Mouse (Mus musculus) layer of hippocampus, postnatal 36 days (tissue): ENCODE results near the gene Otud1. TPM values are rescaled to one million over a fixed set of nuclear protein-coding genes. Genes with fewer than 3 reads are reported as not detected.

Source experiments
- DNase-seq, 2 experiments: peaks; one replicate each; pipeline ENCODE4 v3.0.0; 2022
- total RNA-seq, 2 experiments: library from RNA; stranded (reverse); gene quantifications; 2 replicates each; pipeline ENCODE4 v1.2.3; 2021

Otud1 gene
- total RNA-seq, 2 experiments from 2014 or later = 11.4 to 12.5 TPM

- DNase-seq = no peak
Measured at GRCm38 (mm10) chr2:19670851-19671688, 13.5 kb downstream of the Otud1 start.

GRCm38 (mm10) chr2:19682997-19683396 is 25.4 kb downstream of the Otud1 start:
- no peak for DNase-seq

DNA sequence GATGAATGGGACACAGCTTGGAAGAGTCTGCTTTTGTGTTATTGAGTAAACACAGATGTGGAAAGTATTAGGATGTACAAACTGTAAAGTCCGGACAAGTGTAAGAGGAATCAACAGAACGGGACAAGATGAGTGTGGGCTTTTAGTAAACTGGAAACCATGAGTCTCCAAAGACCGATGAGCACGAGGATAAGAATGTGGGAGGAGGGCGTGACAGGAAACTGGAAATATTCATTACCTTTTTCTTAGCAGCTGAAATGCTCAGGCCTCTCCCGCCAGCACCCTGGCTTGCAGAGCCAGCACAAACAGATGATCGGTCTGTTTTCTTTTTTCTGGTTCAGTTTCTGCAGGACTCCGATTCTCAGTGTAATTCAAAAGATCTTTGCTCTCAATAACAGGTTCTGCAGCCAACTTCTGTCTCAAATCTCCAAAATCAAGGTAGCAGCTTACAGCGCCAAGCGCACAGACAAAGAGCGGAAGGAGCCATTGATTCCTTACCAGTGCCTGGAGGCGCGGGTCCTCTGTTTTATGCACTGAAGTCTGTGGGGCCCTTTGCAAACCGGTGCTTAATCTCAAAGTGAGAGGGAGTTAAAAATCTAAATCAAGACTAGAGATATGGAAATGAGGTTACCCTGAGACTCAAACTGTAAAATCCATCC is 28.1 kb downstream of the Otud1 start:
- DNase-seq = no peak

DNA sequence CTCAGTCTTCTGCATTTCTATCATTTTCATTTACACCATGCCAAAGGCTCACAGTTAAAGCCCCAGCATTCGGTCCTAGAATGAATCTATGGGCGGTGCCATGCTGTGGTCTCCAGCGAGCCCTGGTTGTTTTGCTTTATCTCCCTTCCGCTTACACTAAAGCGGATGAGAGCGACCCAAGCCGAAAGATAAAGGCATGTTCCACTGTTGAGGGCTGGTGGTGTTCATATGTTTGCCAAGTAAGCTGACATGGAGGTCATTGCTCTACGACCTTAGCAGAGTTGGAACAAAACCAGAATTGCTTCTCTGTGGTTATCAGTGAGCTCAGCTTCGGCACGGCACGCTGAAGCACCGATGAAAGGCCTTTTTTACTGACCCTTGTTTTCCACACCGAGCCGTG is 32.5 kb downstream of the Otud1 start:
- no peak for DNase-seq

GRCm38 (mm10) chr2:19699573-19700295 is 42.2 kb downstream of the Otud1 start:
- DNase-seq = no peak

GRCm38 (mm10) chr2:19701386-19701785 is 43.8 kb downstream of the Otud1 start:
- no peak for DNase-seq

GRCm38 (mm10) chr2:19703020-19703613 is 45.6 kb downstream of the Otud1 start:
- peak; percentile 17 to 35 for DNase-seq

DNA sequence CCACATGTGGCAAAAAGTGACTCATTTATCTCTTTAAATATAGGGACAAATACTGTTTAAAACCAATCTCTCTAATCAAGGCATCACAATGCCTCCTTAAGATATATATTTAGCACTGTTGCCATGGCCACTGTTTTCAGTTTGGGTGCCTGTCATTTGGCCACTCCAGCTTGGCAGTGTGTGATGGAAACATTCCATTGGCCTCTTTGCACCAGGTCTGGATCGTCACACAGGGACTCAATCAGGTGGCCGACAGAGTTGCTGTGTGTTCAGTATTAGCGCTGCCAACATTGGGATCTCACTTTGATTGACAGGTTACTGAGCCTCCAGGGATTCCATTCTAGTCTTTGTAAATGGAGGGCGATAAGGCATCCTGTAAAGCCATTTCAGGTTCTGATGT is 46.1 kb downstream of the Otud1 start:
- DNase-seq = no peak

DNA sequence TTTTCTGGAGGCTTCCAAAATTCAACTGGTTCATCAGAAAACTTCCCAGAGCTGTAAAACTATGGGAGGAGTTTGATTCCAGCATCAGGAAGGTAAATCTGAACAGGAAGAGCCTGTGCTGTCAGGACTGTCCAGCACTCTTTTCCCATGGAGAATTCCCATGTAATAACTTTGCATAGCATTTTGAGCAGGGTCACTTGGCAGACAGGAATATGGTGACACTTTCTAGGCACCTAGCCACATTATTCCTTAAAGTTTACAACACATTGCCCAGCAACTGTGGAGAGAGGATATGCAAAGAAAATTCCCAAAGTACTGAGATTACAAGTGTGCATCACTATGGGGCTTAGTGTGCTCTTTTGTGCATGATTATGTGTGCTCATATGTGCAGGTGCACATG is 46.7 kb downstream of the Otud1 start:
- no peak for DNase-seq

DNA sequence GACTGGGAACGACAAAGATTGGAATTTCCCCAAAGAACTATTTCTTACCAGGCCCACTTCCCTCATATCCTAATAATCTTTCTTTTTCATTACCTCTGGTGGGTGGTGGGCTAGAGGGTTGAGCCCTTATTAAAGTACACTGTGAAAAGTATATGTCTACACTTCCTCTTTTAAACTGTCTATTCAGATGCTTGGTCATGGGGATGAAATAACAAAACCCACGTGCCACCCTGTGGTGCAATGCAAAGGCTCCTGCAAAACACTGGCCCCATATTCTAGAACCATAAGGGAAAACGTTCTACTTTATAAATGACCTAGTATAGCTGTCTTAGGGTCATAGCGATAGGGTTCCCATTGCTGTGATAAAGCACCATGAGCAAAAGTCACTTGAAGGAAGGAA is 49.3 kb downstream of the Otud1 start:
- no peak for DNase-seq

Other genes starting within 250 kb of the Otud1 start
- gene Ptf1a, start 212.1 kb upstream of the Otud1 start, total RNA-seq = not detected
- not detected for gene 4921504E06Rik, start 103.8 kb upstream of the Otud1 start, total RNA-seq